Mouse (Mus musculus): ENCODE data around the gene Ngf. TPM values are rescaled to one million over a fixed set of nuclear protein-coding genes. Genes with fewer than 3 reads are reported as not detected.

The Ngf gene
- polyA plus RNA-seq, 1 experiment from 2014 or later = 1.0 TPM

GRCm38 (mm10) chr3:102523711-102524110, 54.0 kb downstream of the Ngf start:
- Histone ChIP-seq H3K27ac (ENCODE audit: low read depth, low read length) (no peak overlapping the region), H3K36me3 (ENCODE audit: control insufficient read depth, insufficient read depth, low read length) (no peaks in the 10 kb centered on the region), H3K9ac (ENCODE audit: low read length) (no peak overlapping the region), H3K4me3 (ENCODE audit: low read depth, low read length) (no peak overlapping the region), H3K27me3 (ENCODE audit: control insufficient read depth, insufficient read depth, low read length) (no peaks in the 10 kb centered on the region), H3K4me1 (ENCODE audit: control insufficient read depth, insufficient read depth, low read length) (no peaks in the 10 kb centered on the region), H3K4me2 (ENCODE audit: low read depth) (no peak overlapping the region), H3K9me3 (ENCODE audit: control insufficient read depth, low read length) (no peaks in the 10 kb centered on the region)
- ATAC-seq (ENCODE audit: insufficient read depth, low FRiP score, low TSS enrichment) = no peak
- no peak for DNase-seq (ENCODE audit: low spot score)
- 79% methylated on average over 2 of the region's 2 CpGs for WGBS

- no peaks in the 10 kb centered on the region for H3K27me3 ChIP-seq (ENCODE audit: control insufficient read depth, insufficient read depth, low read length)
- ATAC-seq (ENCODE audit: insufficient read depth, low FRiP score, low TSS enrichment) = no peak
- whole genome bisulfite sequencing = 75% methylated on average over 7 of the region's 7 CpGs
- H3K4me1 ChIP-seq (ENCODE audit: control insufficient read depth, insufficient read depth, low read length) = no peaks in the 10 kb centered on the region
- H3K4me3 ChIP-seq (ENCODE audit: low read depth, low read length) = no peak overlapping the region
- H3K27ac ChIP-seq (ENCODE audit: low read depth, low read length) = no peak overlapping the region
- H3K9ac ChIP-seq (ENCODE audit: low read length) = no peak overlapping the region
- H3K4me2 ChIP-seq (ENCODE audit: low read depth) = no peak overlapping the region
- no peaks in the 10 kb centered on the region for H3K9me3 ChIP-seq (ENCODE audit: control insufficient read depth, low read length)
- H3K36me3 ChIP-seq (ENCODE audit: control insufficient read depth, insufficient read depth, low read length) = no peaks in the 10 kb centered on the region
- no peak for DNase-seq (ENCODE audit: low spot score)
These were observed 55.2 kb downstream of the Ngf start for GRCm38 (mm10) chr3:102524951-102525350.

- 85% methylated on average over 8 of the region's 8 CpGs for WGBS
- Histone ChIP-seq H3K4me1 (ENCODE audit: control insufficient read depth, insufficient read depth, low read length) (no peaks in the 10 kb centered on the region), H3K27me3 (ENCODE audit: control insufficient read depth, insufficient read depth, low read length) (no peaks in the 10 kb centered on the region), H3K9ac (ENCODE audit: low read length) (no peak overlapping the region), H3K9me3 (ENCODE audit: control insufficient read depth, low read length) (no peaks in the 10 kb centered on the region), H3K27ac (ENCODE audit: low read depth, low read length) (no peak overlapping the region), H3K36me3 (ENCODE audit: control insufficient read depth, insufficient read depth, low read length) (no peaks in the 10 kb centered on the region), H3K4me2 (ENCODE audit: low read depth) (no peak overlapping the region), H3K4me3 (ENCODE audit: low read depth, low read length) (no peak overlapping the region)
- ATAC-seq (ENCODE audit: insufficient read depth, low FRiP score, low TSS enrichment) (no peak), DNase-seq (ENCODE audit: low spot score) (no peak)
These were observed 56.1 kb downstream of the Ngf start for GRCm38 (mm10) chr3:102525856-102526255.

- Histone ChIP-seq H3K4me2 (ENCODE audit: low read depth) (no peak overlapping the region), H3K4me1 (ENCODE audit: control insufficient read depth, insufficient read depth, low read length) (no peaks in the 10 kb centered on the region), H3K27me3 (ENCODE audit: control insufficient read depth, insufficient read depth, low read length) (no peaks in the 10 kb centered on the region), H3K4me3 (ENCODE audit: low read depth, low read length) (no peak overlapping the region), H3K9me3 (ENCODE audit: control insufficient read depth, low read length) (no peaks in the 10 kb centered on the region), H3K27ac (ENCODE audit: low read depth, low read length) (no peak overlapping the region), H3K36me3 (ENCODE audit: control insufficient read depth, insufficient read depth, low read length) (no peaks in the 10 kb centered on the region), H3K9ac (ENCODE audit: low read length) (no peak overlapping the region)
- DNase-seq (ENCODE audit: low spot score) = no peak
- no peak for ATAC-seq (ENCODE audit: insufficient read depth, low FRiP score, low TSS enrichment)
- 61% methylated on average over 6 of the region's 6 CpGs for WGBS
These were observed 56.8 kb downstream of the Ngf start for GRCm38 (mm10) chr3:102526481-102526880.

GRCm38 (mm10) chr3:102534744-102535143, 65.0 kb downstream of the Ngf start:
- no peak overlapping the region for H3K27ac ChIP-seq (ENCODE audit: low read depth, low read length)
- H3K9me3 ChIP-seq (ENCODE audit: control insufficient read depth, low read length) = no peaks in the 10 kb centered on the region
- no peak overlapping the region for H3K9ac ChIP-seq (ENCODE audit: low read length)
- ATAC-seq (ENCODE audit: insufficient read depth, low FRiP score, low TSS enrichment) (no peak), DNase-seq (ENCODE audit: low spot score) (no peak)
- no peak overlapping the region for H3K4me2 ChIP-seq (ENCODE audit: low read depth)
- 86% methylated on average over 1 of the region's 1 CpGs for WGBS
- no peaks in the 10 kb centered on the region for H3K27me3 ChIP-seq (ENCODE audit: control insufficient read depth, insufficient read depth, low read length)
- H3K4me1 ChIP-seq (ENCODE audit: control insufficient read depth, insufficient read depth, low read length) = no peaks in the 10 kb centered on the region
- H3K4me3 ChIP-seq (ENCODE audit: low read depth, low read length) = no peak overlapping the region
- H3K36me3 ChIP-seq (ENCODE audit: control insufficient read depth, insufficient read depth, low read length) = no peaks in the 10 kb centered on the region

- no peaks in the 10 kb centered on the region for H3K4me1 ChIP-seq (ENCODE audit: control insufficient read depth, insufficient read depth, low read length)
- no peak for DNase-seq (ENCODE audit: low spot score)
- no peak for ATAC-seq (ENCODE audit: insufficient read depth, low FRiP score, low TSS enrichment)
- 75% methylated on average over 5 of the region's 5 CpGs for WGBS
- no peak overlapping the region for H3K4me3 ChIP-seq (ENCODE audit: low read depth, low read length)
- H3K9me3 ChIP-seq (ENCODE audit: control insufficient read depth, low read length) = no peaks in the 10 kb centered on the region
- H3K27ac ChIP-seq (ENCODE audit: low read depth, low read length) = no peak overlapping the region
- no peaks in the 10 kb centered on the region for H3K27me3 ChIP-seq (ENCODE audit: control insufficient read depth, insufficient read depth, low read length)
- H3K9ac ChIP-seq (ENCODE audit: low read length) = no peak overlapping the region
- H3K36me3 ChIP-seq (ENCODE audit: control insufficient read depth, insufficient read depth, low read length) = no peaks in the 10 kb centered on the region
- H3K4me2 ChIP-seq (ENCODE audit: low read depth) = no peak overlapping the region
These were observed 73.9 kb downstream of the Ngf start for GRCm38 (mm10) chr3:102543646-102544045.

- DNase-seq (ENCODE audit: low spot score) (no peak), ATAC-seq (ENCODE audit: insufficient read depth, low FRiP score, low TSS enrichment) (no peak)
- WGBS = 87% methylated on average over 5 of the region's 5 CpGs
- Histone ChIP-seq H3K4me3 (ENCODE audit: low read depth, low read length) (no peak overlapping the region), H3K9me3 (ENCODE audit: control insufficient read depth, low read length) (no peaks in the 10 kb centered on the region), H3K4me2 (ENCODE audit: low read depth) (no peak overlapping the region), H3K27me3 (ENCODE audit: control insufficient read depth, insufficient read depth, low read length) (no peaks in the 10 kb centered on the region), H3K27ac (ENCODE audit: low read depth, low read length) (no peak overlapping the region), H3K9ac (ENCODE audit: low read length) (no peak overlapping the region), H3K36me3 (ENCODE audit: control insufficient read depth, insufficient read depth, low read length) (no peaks in the 10 kb centered on the region), H3K4me1 (ENCODE audit: control insufficient read depth, insufficient read depth, low read length) (no peaks in the 10 kb centered on the region)
These were observed 77.8 kb downstream of the Ngf start for GRCm38 (mm10) chr3:102547536-102547935.

- H3K27ac ChIP-seq (ENCODE audit: low read depth, low read length) = no peak overlapping the region
- no peak overlapping the region for H3K9ac ChIP-seq (ENCODE audit: low read length)
- H3K4me3 ChIP-seq (ENCODE audit: low read depth, low read length) = no peak overlapping the region
- no peaks in the 10 kb centered on the region for H3K4me1 ChIP-seq (ENCODE audit: control insufficient read depth, insufficient read depth, low read length)
- DNase-seq (ENCODE audit: low spot score) = no peak
- no peaks in the 10 kb centered on the region for H3K27me3 ChIP-seq (ENCODE audit: control insufficient read depth, insufficient read depth, low read length)
- no peak for ATAC-seq (ENCODE audit: insufficient read depth, low FRiP score, low TSS enrichment)
- H3K9me3 ChIP-seq (ENCODE audit: control insufficient read depth, low read length) = no peaks in the 10 kb centered on the region
- no peak overlapping the region for H3K4me2 ChIP-seq (ENCODE audit: low read depth)
- no peaks in the 10 kb centered on the region for H3K36me3 ChIP-seq (ENCODE audit: control insufficient read depth, insufficient read depth, low read length)
- 77% methylated on average over 6 of the region's 6 CpGs for WGBS
These were observed 84.4 kb downstream of the Ngf start for GRCm38 (mm10) chr3:102553935-102554670.

- Histone ChIP-seq H3K27me3 (ENCODE audit: control insufficient read depth, insufficient read depth, low read length) (no peaks in the 10 kb centered on the region), H3K27ac (ENCODE audit: low read depth, low read length) (no peak overlapping the region), H3K9ac (ENCODE audit: low read length) (no peak overlapping the region), H3K4me2 (ENCODE audit: low read depth) (no peak overlapping the region), H3K9me3 (ENCODE audit: control insufficient read depth, low read length) (no peaks in the 10 kb centered on the region), H3K4me3 (ENCODE audit: low read depth, low read length) (no peak overlapping the region), H3K36me3 (ENCODE audit: control insufficient read depth, insufficient read depth, low read length) (no peaks in the 10 kb centered on the region), H3K4me1 (ENCODE audit: control insufficient read depth, insufficient read depth, low read length) (no peaks in the 10 kb centered on the region)
- no peak for ATAC-seq (ENCODE audit: insufficient read depth, low FRiP score, low TSS enrichment)
- WGBS = 50% methylated on average over 1 of the region's 1 CpGs
- no peak for DNase-seq (ENCODE audit: low spot score)
These were observed 86.4 kb downstream of the Ngf start for GRCm38 (mm10) chr3:102556108-102556507.

Data from neural tube, embryonic 11.5 days (tissue).